Comparison of ENCODE assay signal across 8 mouse cellular contexts in the genomic region with DNA sequence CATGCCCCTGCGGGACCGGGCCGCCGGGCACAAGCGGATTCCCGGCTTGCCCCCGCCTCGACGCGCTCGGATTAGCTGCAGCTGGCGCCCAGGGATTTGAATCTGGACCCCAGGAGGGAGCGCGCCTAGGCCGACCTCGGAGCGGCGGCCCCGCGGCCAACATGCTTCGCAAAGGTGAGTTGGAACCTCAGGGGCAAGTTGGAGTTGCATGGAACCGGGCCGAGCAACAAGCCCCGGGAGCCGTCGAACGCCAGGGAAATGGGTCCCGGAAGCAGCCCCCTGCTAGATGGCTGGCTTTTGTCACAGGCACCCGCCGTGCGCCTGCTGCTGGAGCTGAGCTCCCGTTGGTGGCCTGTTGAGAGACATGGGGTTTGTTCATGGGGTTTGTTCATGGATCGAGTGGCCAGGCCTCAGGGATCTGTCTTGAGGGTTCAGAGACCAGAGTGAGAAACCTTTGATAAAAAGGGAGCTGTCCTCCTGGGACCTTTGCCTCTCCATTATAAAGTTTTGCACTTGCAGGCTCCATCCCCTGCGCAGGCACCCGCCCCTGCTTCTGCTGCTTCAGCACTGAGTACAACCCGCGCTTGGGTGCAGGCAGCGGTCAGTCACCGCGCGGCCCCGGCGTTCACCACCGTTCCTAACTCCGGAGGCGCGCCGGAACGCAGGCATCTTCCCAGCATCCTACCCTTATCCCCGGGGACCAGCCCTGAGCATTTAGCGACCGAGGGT. TPM values are rescaled to one million over a fixed set of nuclear protein-coding genes. Genes with fewer than 3 reads are reported as not detected.
DNase-seq lines count a peak whose midpoint lies in the region; ATAC-seq and TF ChIP-seq lines count a peak whose summit lies in the region.

No protein-coding gene starts in this region.

- H3K9ac ChIP-seq in forebrain, embryonic 15.5 days (replicated peaks): peak overlapping the region; percentile 51
- peak overlapping the region; percentile 34; the same call in 1 of the 2 replicates for H3K9ac ChIP-seq in intestine, postnatal 0 days (ENCODE audit: low read depth, low read length)
- H3K9ac ChIP-seq in midbrain, embryonic 15.5 days: peak overlapping the region; percentile 66

- peak overlapping the region; percentile 75 for H3K4me3 ChIP-seq in gastrocnemius, adult 2 months
- H3K4me3 ChIP-seq in forebrain, embryonic 15.5 days: peak overlapping the region; percentile 53
- peak overlapping the region; percentile 61 for H3K4me3 ChIP-seq in intestine, postnatal 0 days (ENCODE audit: low read depth, low read length)
- peak overlapping the region; percentile 60 for H3K4me3 ChIP-seq in midbrain, embryonic 15.5 days

- H3K9me3 ChIP-seq in forebrain, embryonic 15.5 days: no peaks in the 10 kb centered on the region
- H3K9me3 ChIP-seq in intestine, postnatal 0 days (ENCODE audit: control insufficient read depth): no peaks in the 10 kb centered on the region
- no peaks in the 10 kb centered on the region for H3K9me3 ChIP-seq in midbrain, embryonic 15.5 days

- peak overlapping the region; percentile 73 for H3K27ac ChIP-seq in gastrocnemius, adult 2 months
- H3K27ac ChIP-seq in forebrain, embryonic 15.5 days (replicated peaks): no peak overlapping the region; the same call in 1 of the 2 replicates
- H3K27ac ChIP-seq in intestine, postnatal 0 days (ENCODE audit: low read depth, low read length): no peak overlapping the region
- peak overlapping the region; percentile 77 for H3K27ac ChIP-seq in midbrain, embryonic 15.5 days

- H3K27me3 ChIP-seq in forebrain, embryonic 15.5 days: peaks cover 54% of the 10 kb centered on the region
- peaks cover 29% of the 10 kb centered on the region for H3K27me3 ChIP-seq in intestine, postnatal 0 days (replicated peaks; ENCODE audit: control insufficient read depth, insufficient read depth, low read length)
- H3K27me3 ChIP-seq in midbrain, embryonic 15.5 days (replicated peaks): 0 out of 2 replicates have a peak, but pooled peaks cover 8% of the 10 kb centered on the region

- DNase-seq in gastrocnemius, adult 2 months: peak; percentile 39
- DNase-seq in gastrocnemius, adult 18-20 months (ENCODE audit: low spot score): no peak
- DNase-seq in MN1 (ENCODE audit: low spot score): peak; percentile 30
- no peak for DNase-seq in layer of hippocampus, postnatal 25 days (ENCODE audit: extremely low spot score in 1 of 2, low spot score in 1 of 2)

- H3K36me3 ChIP-seq in forebrain, embryonic 15.5 days: no peaks in the 10 kb centered on the region
- no peaks in the 10 kb centered on the region for H3K36me3 ChIP-seq in intestine, postnatal 0 days (ENCODE audit: control insufficient read depth, insufficient read depth)
- H3K36me3 ChIP-seq in midbrain, embryonic 15.5 days (replicated peaks): no peaks in the 10 kb centered on the region

- no peak for ATAC-seq in forebrain, embryonic 15.5 days (replicated peaks)
- ATAC-seq in intestine, postnatal 0 days: no peak
- ATAC-seq in midbrain, embryonic 15.5 days (replicated peaks): no peak
- ATAC-seq in monocyte, adult 5-6 weeks (replicated peaks; ENCODE audit: insufficient number of reproducible peaks, low FRiP score, low TSS enrichment, poor library complexity, severe bottlenecking): no peak

- H3K4me1 ChIP-seq in forebrain, embryonic 15.5 days: peaks cover 44% of the 10 kb centered on the region
- peaks cover 5% of the 10 kb centered on the region; the same call in 1 of the 2 replicates for H3K4me1 ChIP-seq in intestine, postnatal 0 days (replicated peaks; ENCODE audit: control insufficient read depth, insufficient read depth, low read length)
- peaks cover 78% of the 10 kb centered on the region for H3K4me1 ChIP-seq in midbrain, embryonic 15.5 days

- intact Hi-C loops in gastrocnemius, adult 2 months (cut with DNase I): no loop called here

- WGBS in forebrain, embryonic 15.5 days: under 1% methylated on average over 52 of the region's 52 CpGs
- under 1% methylated on average over 51 of the region's 52 CpGs for WGBS in intestine, postnatal 0 days
- under 1% methylated on average over 52 of the region's 52 CpGs for WGBS in midbrain, embryonic 15.5 days

- TF ChIP-seq CTCF in gastrocnemius, adult 2 months (IDR thresholded peaks at IDR 0.05): no peak
- no peak for TF ChIP-seq CTCF in intestine, postnatal 0 days (IDR thresholded peaks at IDR 0.05; ENCODE audit: low read depth)

- H3K4me2 ChIP-seq in forebrain, embryonic 15.5 days (replicated peaks): peak overlapping the region; percentile 59
- H3K4me2 ChIP-seq in intestine, postnatal 0 days (replicated peaks; ENCODE audit: low read depth): peak overlapping the region; percentile 95
- peak overlapping the region; percentile 64 for H3K4me2 ChIP-seq in midbrain, embryonic 15.5 days

RNA-seq across cellular contexts. Expression of gene Rtn4rl1, which starts 0.7 kb away (rescaled TPM):
- 1 to 10 TPM in 1 of 2 experiments, under 1 TPM in 1; 0.54 to 1.1 TPM for total RNA-seq in gastrocnemius, adult 2 months (2021)
- total RNA-seq in gastrocnemius, adult 18-20 months (2021): 1 to 10 TPM in 1 of 2 experiments, under 1 TPM in 1; 0.96 to 1.1 TPM
- polyA plus RNA-seq in forebrain, embryonic 15.5 days (2015; fragmentation: Nextera tagmentation; extraction: Ambion mirVana): 5.6 and 6.9 TPM in 2 replicates
- 1.5 and 1.8 TPM in 2 replicates for polyA plus RNA-seq in intestine, postnatal 0 days (2015; fragmentation: Nextera tagmentation; extraction: Ambion mirVana)
- polyA plus RNA-seq in midbrain, embryonic 15.5 days (2015; fragmentation: Nextera tagmentation; extraction: Ambion mirVana): 15.7 and 18.3 TPM in 2 replicates
- total RNA-seq in monocyte, adult 5-6 weeks (2017): 1.5 to 3.6 TPM (median 2.2 TPM) in 3 replicates
- total RNA-seq in layer of hippocampus, postnatal 25 days (2021): 100 to 1,000 TPM in 1 of 2 experiments, 10 to 100 TPM in 1; 94.7 to 106 TPM

RNA-seq across cellular contexts. Expression of gene Dph1, which starts 3.2 kb away (rescaled TPM):
- 1 to 10 TPM; 5.5 to 6.2 TPM for total RNA-seq in gastrocnemius, adult 2 months (2021)
- 1 to 10 TPM; 4.6 to 5.6 TPM for total RNA-seq in gastrocnemius, adult 18-20 months (2021)
- polyA plus RNA-seq in forebrain, embryonic 15.5 days (2015; fragmentation: Nextera tagmentation; extraction: Ambion mirVana): 14.8 and 16.2 TPM in 2 replicates
- 11.3 and 12.3 TPM in 2 replicates for polyA plus RNA-seq in intestine, postnatal 0 days (2015; fragmentation: Nextera tagmentation; extraction: Ambion mirVana)
- 13.1 and 14.0 TPM in 2 replicates for polyA plus RNA-seq in midbrain, embryonic 15.5 days (2015; fragmentation: Nextera tagmentation; extraction: Ambion mirVana)
- 3.0 to 22.9 TPM (median 3.2 TPM) in 3 replicates for total RNA-seq in monocyte, adult 5-6 weeks (2017)
- total RNA-seq in layer of hippocampus, postnatal 25 days (2021): 10 to 100 TPM; 35.4 to 36.1 TPM

RNA-seq across cellular contexts. Expression of gene Ovca2, which starts 15.7 kb away (rescaled TPM):
- 1 to 10 TPM; 2.5 to 3.6 TPM for total RNA-seq in gastrocnemius, adult 2 months (2021)
- 1 to 10 TPM; 2.5 to 2.8 TPM for total RNA-seq in gastrocnemius, adult 18-20 months (2021)
- polyA plus RNA-seq in forebrain, embryonic 15.5 days (2015; fragmentation: Nextera tagmentation; extraction: Ambion mirVana): 15.4 and 21.6 TPM in 2 replicates
- 21.6 and 22.4 TPM in 2 replicates for polyA plus RNA-seq in intestine, postnatal 0 days (2015; fragmentation: Nextera tagmentation; extraction: Ambion mirVana)
- 15.4 and 18.3 TPM in 2 replicates for polyA plus RNA-seq in midbrain, embryonic 15.5 days (2015; fragmentation: Nextera tagmentation; extraction: Ambion mirVana)
- total RNA-seq in monocyte, adult 5-6 weeks (2017): 8.5 to 15.8 TPM (median 9.5 TPM) in 3 replicates
- 10 to 100 TPM; 18.2 to 18.3 TPM for total RNA-seq in layer of hippocampus, postnatal 25 days (2021)

RNA-seq across cellular contexts. Expression of gene Hic1, which starts 25.0 kb away (rescaled TPM):
- 1 to 10 TPM; 4.6 to 6.6 TPM for total RNA-seq in gastrocnemius, adult 2 months (2021)
- total RNA-seq in gastrocnemius, adult 18-20 months (2021): 1 to 10 TPM; 1.8 to 6.6 TPM
- 2.1 and 2.2 TPM in 2 replicates for polyA plus RNA-seq in forebrain, embryonic 15.5 days (2015; fragmentation: Nextera tagmentation; extraction: Ambion mirVana)
- polyA plus RNA-seq in intestine, postnatal 0 days (2015; fragmentation: Nextera tagmentation; extraction: Ambion mirVana): 8.6 and 8.8 TPM in 2 replicates
- polyA plus RNA-seq in midbrain, embryonic 15.5 days (2015; fragmentation: Nextera tagmentation; extraction: Ambion mirVana): 2.8 and 3.2 TPM in 2 replicates
- 0.11 to 0.95 TPM (median 0.78 TPM) in 3 replicates for total RNA-seq in monocyte, adult 5-6 weeks (2017)
- total RNA-seq in layer of hippocampus, postnatal 25 days (2021): 1 to 10 TPM; 2.5 to 3.2 TPM

Comparison
In these comparisons a context has a peak if more than half of its experiments do, and no peak if none do; other contexts are left out.
1. DNase-seq: peak in gastrocnemius, adult 2 months (single experiment) and MN1 (single experiment); none in gastrocnemius, adult 18-20 months (single experiment) and layer of hippocampus, postnatal 25 days (0 of 2).
2. H3K27ac ChIP-seq: peak in gastrocnemius, adult 2 months (single experiment) and midbrain, embryonic 15.5 days (single experiment); none in forebrain, embryonic 15.5 days (single experiment) and intestine, postnatal 0 days (single experiment).
3. RNA of gene Rtn4rl1, which starts 0.7 kb away (total RNA-seq): 94.7 to 106 TPM in layer of hippocampus, postnatal 25 days; 1.5 to 3.6 TPM in monocyte, adult 5-6 weeks, 0.96 to 1.1 TPM in gastrocnemius, adult 18-20 months and 0.54 to 1.1 TPM in gastrocnemius, adult 2 months; every median in the first group is over 10 times any median in the second.
4. Peak in every context shown above with its lines, with median percentiles within 50 percentile points of each other: H3K4me3 ChIP-seq, H3K4me2 ChIP-seq and H3K9ac ChIP-seq.